Mouse (Mus musculus) ES-E14 (cell line): Measurements from ENCODE around the gene Slc48a1.

ENCODE experiments used
- CHD2 ChIP-seq: IDR thresholded peaks from 2 replicates; pipeline ENCODE4 v1.6.1; 2014; ENCODE audit warnings: mild to moderate bottlenecking, low read depth, low read length, inconsistent platforms
- HCFC1 ChIP-seq: IDR thresholded peaks from 2 replicates; pipeline ENCODE4 v1.6.1; 2012; ENCODE audit warnings: low read length, inconsistent platforms, borderline replicate concordance; ENCODE audit not compliant: insufficient read depth
- MAFK ChIP-seq: IDR thresholded peaks from 2 replicates; pipeline ENCODE4 v1.6.1; 2014; ENCODE audit warnings: mild to moderate bottlenecking, low read depth, low read length, inconsistent platforms; ENCODE audit not compliant: insufficient read depth
- ZC3H11A ChIP-seq: IDR thresholded peaks from 2 replicates; pipeline ENCODE4 v1.6.1; 2012; ENCODE audit warnings: low read depth, mild to moderate bottlenecking, inconsistent platforms, low read length, borderline replicate concordance

DNA sequence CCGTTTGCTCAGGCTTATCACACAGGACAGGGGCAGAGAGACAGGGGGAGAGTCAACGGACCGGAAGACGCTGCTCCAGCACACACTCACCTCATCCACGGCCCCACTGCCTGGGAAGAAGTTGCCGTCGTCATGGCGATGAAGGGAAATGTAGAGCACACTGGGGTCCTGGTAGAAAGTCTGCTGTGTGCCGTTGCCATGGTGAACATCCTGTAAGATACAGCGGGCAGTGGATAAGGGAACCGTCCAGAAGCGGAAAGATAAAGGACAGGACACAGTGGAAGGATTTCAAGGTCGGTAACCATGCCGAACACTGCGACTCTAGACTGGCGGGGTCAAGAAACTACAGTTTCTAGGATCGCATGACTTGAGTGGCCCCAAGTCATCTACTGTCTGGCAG, 19.8 kb downstream of the Slc48a1 start:
- TF ChIP-seq MAFK = no peak
- TF ChIP-seq HCFC1 = no peak
- no peak for TF ChIP-seq CHD2
- no peak for TF ChIP-seq ZC3H11A
